8 mouse cellular contexts compared by ENCODE assay signal in genomic region chr7:19577141-19577852, GRCm38 (mm10). TPM values are rescaled to one million over a fixed set of nuclear protein-coding genes. Genes with fewer than 3 reads are reported as not detected.
DNase-seq lines count a peak whose midpoint lies in the region; ATAC-seq and TF ChIP-seq lines count a peak whose summit lies in the region.

TSS of gene Zfp296 (plus strand) at chr7:19577287.
TSS of gene Gemin7 (minus strand) at chr7:19577595.

- no peak for ATAC-seq in heart, embryonic 14.5 days (ENCODE audit: insufficient number of reproducible peaks, insufficient read depth, low FRiP score, low read depth)
- ATAC-seq in megakaryocyte progenitor cell, adult 5-6 weeks (replicated peaks; ENCODE audit: poor library complexity), result peak; percentile 30
- 0 out of 2 replicates have a peak, but pooled peaks have one; percentile 7 for ATAC-seq in stomach, embryonic 14.5 days (ENCODE audit: insufficient number of reproducible peaks, insufficient read depth, low FRiP score, low read depth)
- no peak for ATAC-seq in erythroid progenitor cell, adult 5-6 weeks (replicated peaks; ENCODE audit: low FRiP score, poor library complexity, severe bottlenecking)

- H3K9me3 ChIP-seq in heart, embryonic 10.5 days, result no peaks in the 10 kb centered on the region
- H3K9me3 ChIP-seq in heart, embryonic 14.5 days (ENCODE audit: control insufficient read depth, low read length), result no peaks in the 10 kb centered on the region
- no peaks in the 10 kb centered on the region for H3K9me3 ChIP-seq in stomach, embryonic 14.5 days (ENCODE audit: control insufficient read depth, low read depth, low read length)

- H3K27ac ChIP-seq in heart, embryonic 10.5 days, result peak within 1 kb of the TSS; percentile 73
- peak within 1 kb of the TSS; percentile 52 for H3K27ac ChIP-seq in cerebellum, adult 2 months (ENCODE audit: insufficient read depth, low read length)
- no peak within 1 kb of the TSS for H3K27ac ChIP-seq in heart, embryonic 14.5 days (replicated peaks in 1 of 2; ENCODE audit: control insufficient read depth in 1 of 2, insufficient read depth in 1 of 2, low read depth in 2 of 2, low read length in 2 of 2)
- H3K27ac ChIP-seq in stomach, embryonic 14.5 days (ENCODE audit: low read length), result no peak within 1 kb of the TSS

- H3K27me3 ChIP-seq in heart, embryonic 10.5 days (ENCODE audit: insufficient read depth, poor library complexity, severe bottlenecking), result peaks cover 61% of the 10 kb centered on the region
- H3K27me3 ChIP-seq in cerebellum, adult 2 months (ENCODE audit: control insufficient read depth, insufficient read depth, low read length), result no peaks in the 10 kb centered on the region
- peaks cover 30% of the 10 kb centered on the region for H3K27me3 ChIP-seq in heart, embryonic 14.5 days (ENCODE audit: control insufficient read depth, insufficient read depth, low read length)
- peaks cover 15% of the 10 kb centered on the region for H3K27me3 ChIP-seq in stomach, embryonic 14.5 days (ENCODE audit: control insufficient read depth, insufficient read depth, low read length)

- peak within 1 kb of the TSS; percentile 83 for H3K4me2 ChIP-seq in heart, embryonic 14.5 days (ENCODE audit: low read length)
- H3K4me2 ChIP-seq in stomach, embryonic 14.5 days (replicated peaks; ENCODE audit: low read depth, low read length), result peak within 1 kb of the TSS; percentile 73

- peaks cover 28% of the 10 kb centered on the region for H3K4me1 ChIP-seq in heart, embryonic 10.5 days
- peaks cover 4% of the 10 kb centered on the region; the same call in 1 of the 2 replicates for H3K4me1 ChIP-seq in cerebellum, adult 2 months (ENCODE audit: control insufficient read depth, insufficient read depth, low read length)
- peaks cover 15 to 16% of the 10 kb centered on the region in 2 experiments; a peak in 3 of 4 replicates for H3K4me1 ChIP-seq in heart, embryonic 14.5 days (ENCODE audit: control insufficient read depth in 2 of 2, insufficient read depth in 2 of 2, low read length in 2 of 2)
- H3K4me1 ChIP-seq in stomach, embryonic 14.5 days (ENCODE audit: control insufficient read depth, insufficient read depth, low read length), result peaks cover 13% of the 10 kb centered on the region; the same call in 1 of the 2 replicates

- peak within 1 kb of the TSS; percentile 60 for H3K4me3 ChIP-seq in heart, embryonic 10.5 days
- peak within 1 kb of the TSS; percentile 68 for H3K4me3 ChIP-seq in cerebellum, adult 2 months (replicated peaks; ENCODE audit: insufficient read depth, low read depth, low read length)
- H3K4me3 ChIP-seq in heart, embryonic 14.5 days (ENCODE audit: control insufficient read depth in 1 of 2, insufficient read depth in 1 of 2, low read depth in 1 of 2, low read length in 2 of 2), result peak within 1 kb of the TSS; percentile 37 to 40
- peak within 1 kb of the TSS; percentile 34 for H3K4me3 ChIP-seq in stomach, embryonic 14.5 days (ENCODE audit: low read depth, low read length)

- intact Hi-C loops in heart, postnatal 14 days (cut with DNase I), result loop anchor here (2.0 kb wide), 1 partner anchor 70 kb away; no protein-coding TSS in a partner anchor

- WGBS in heart, embryonic 10.5 days, result under 1% methylated on average over 56 of the region's 56 CpGs
- WGBS in cerebellum, adult 2 months, result 1% methylated on average over 56 of the region's 56 CpGs
- WGBS in heart, embryonic 14.5 days, result under 1% methylated on average over 56 of the region's 56 CpGs
- under 1% methylated on average over 56 of the region's 56 CpGs for WGBS in stomach, embryonic 14.5 days

- peak within 1 kb of the TSS; percentile 54 for H3K9ac ChIP-seq in heart, embryonic 14.5 days (ENCODE audit: low read length)
- peak within 1 kb of the TSS; percentile 28; the same call in 1 of the 2 replicates for H3K9ac ChIP-seq in stomach, embryonic 14.5 days (replicated peaks; ENCODE audit: low read depth, low read length)

- no peak for DNase-seq in heart, embryonic 10.5 days (ENCODE audit: low spot score)
- no peak for DNase-seq in heart, postnatal 14 days
- DNase-seq in cerebellum, adult 2 months, result peak; percentile 49 to 51
- DNase-seq in kidney, postnatal 14 days, result peak; percentile 55

- H3K36me3 ChIP-seq in heart, embryonic 10.5 days, result peaks cover 29% of the 10 kb centered on the region
- H3K36me3 ChIP-seq in heart, embryonic 14.5 days (ENCODE audit: control insufficient read depth, insufficient read depth, low read length), result peaks cover 26% of the 10 kb centered on the region
- H3K36me3 ChIP-seq in stomach, embryonic 14.5 days (ENCODE audit: control insufficient read depth, insufficient read depth, low read length), result peaks cover 20% of the 10 kb centered on the region

- TF ChIP-seq POLR2A in cerebellum, adult 2 months (IDR thresholded peaks at IDR 0.05; ENCODE audit: borderline replicate concordance, insufficient read depth, low read length), result no peak

- no peak for TF ChIP-seq CTCF in cerebellum, adult 2 months (IDR thresholded peaks at IDR 0.05; ENCODE audit: borderline replicate concordance, insufficient read depth, low read depth, low read length)

RNA-seq across cellular contexts. Expression of gene Zfp296, which starts in this region (rescaled TPM):
- polyA plus RNA-seq in heart, embryonic 10.5 days (2016; fragmentation: Nextera tagmentation; extraction: Ambion mirVana), result 0.41 and 0.69 TPM in 2 replicates
- under 1 TPM; 0.20 to 0.36 TPM for total RNA-seq in heart, postnatal 14 days (2021)
- 3.4 and 4.0 TPM in 2 replicates for polyA plus RNA-seq in cerebellum, adult 2 months (2012; rRNA removed)
- 0.13 and 0.38 TPM in 2 replicates for polyA plus RNA-seq in heart, embryonic 14.5 days (2014; fragmentation: Nextera tagmentation; extraction: Ambion mirVana)
- total RNA-seq in megakaryocyte progenitor cell, adult 5-6 weeks (2015), result 5.9 and 6.8 TPM in 2 replicates
- total RNA-seq in megakaryocyte progenitor cell, adult 5-6 weeks (2017), result 2.8 and 4.4 TPM in 2 replicates
- polyA plus RNA-seq in stomach, embryonic 14.5 days (2014; fragmentation: Nextera tagmentation; extraction: Ambion mirVana), result 1.2 and 2.1 TPM in 2 replicates
- not detected in 2 replicates for total RNA-seq in erythroid progenitor cell, adult 5-6 weeks (2015; ENCODE audit: low replicate concordance)
- total RNA-seq in erythroid progenitor cell, adult 5-6 weeks (2017; ENCODE audit: low replicate concordance), result 1.7 TPM in 1 of 2 replicates, not detected in the other

RNA-seq across cellular contexts. Expression of gene Gemin7, which starts in this region (rescaled TPM):
- polyA plus RNA-seq in heart, embryonic 10.5 days (2016; fragmentation: Nextera tagmentation; extraction: Ambion mirVana), result 149 and 182 TPM in 2 replicates
- total RNA-seq in heart, postnatal 14 days (2021), result 10 to 100 TPM; 45.6 to 49.8 TPM
- 86.1 and 87.2 TPM in 2 replicates for polyA plus RNA-seq in cerebellum, adult 2 months (2012; rRNA removed)
- polyA plus RNA-seq in heart, embryonic 14.5 days (2014; fragmentation: Nextera tagmentation; extraction: Ambion mirVana), result 140 and 144 TPM in 2 replicates
- 65.5 and 73.4 TPM in 2 replicates for total RNA-seq in megakaryocyte progenitor cell, adult 5-6 weeks (2015)
- total RNA-seq in megakaryocyte progenitor cell, adult 5-6 weeks (2017), result 33.5 and 36.9 TPM in 2 replicates
- 163 and 180 TPM in 2 replicates for polyA plus RNA-seq in stomach, embryonic 14.5 days (2014; fragmentation: Nextera tagmentation; extraction: Ambion mirVana)
- total RNA-seq in erythroid progenitor cell, adult 5-6 weeks (2015; ENCODE audit: low replicate concordance), result 78.9 and 80.1 TPM in 2 replicates
- total RNA-seq in erythroid progenitor cell, adult 5-6 weeks (2017; ENCODE audit: low replicate concordance), result 19.6 and 26.4 TPM in 2 replicates

Comparison
In these comparisons a context has a peak if more than half of its experiments do, and no peak if none do; other contexts are left out.
1. H3K27ac ChIP-seq: peak in heart, embryonic 10.5 days (single experiment) and cerebellum, adult 2 months (single experiment); none in heart, embryonic 14.5 days (0 of 2) and stomach, embryonic 14.5 days (single experiment).
2. DNase-seq: peak in cerebellum, adult 2 months (2 of 2) and kidney, postnatal 14 days (single experiment); none in heart, embryonic 10.5 days (single experiment) and heart, postnatal 14 days (0 of 2).
3. ATAC-seq: peak in megakaryocyte progenitor cell, adult 5-6 weeks (single experiment) and stomach, embryonic 14.5 days (single experiment); none in heart, embryonic 14.5 days (single experiment) and erythroid progenitor cell, adult 5-6 weeks (single experiment).
4. Peak in every context shown above with its lines, with median percentiles within 50 percentile points of each other: H3K4me3 ChIP-seq.